Mouse (Mus musculus) ES-Bruce4 (cell line): ENCODE measurements around the gene Cse1l.

Experiments used
- CTCF ChIP-seq: IDR thresholded peaks from one replicate; pipeline ENCODE4 v1.8.1; 2011; ENCODE audit warnings: low read depth, low read length
- POLR2A ChIP-seq: IDR thresholded peaks from one replicate; pipeline ENCODE4 v1.8.1; 2011; ENCODE audit warnings: low read length; ENCODE audit not compliant: insufficient read depth

- TF ChIP-seq POLR2A (no peak), CTCF (no peak)
These were observed 31.1 kb upstream of the Cse1l start for GRCm38 (mm10) chr2:166874675-166875280.
